Mouse (Mus musculus) ovary, adult 18-20 months (tissue): ENCODE data around the gene A830031A19Rik.

Experiments
- DNase-seq: peaks from one replicate; pipeline ENCODE4 v3.0.0; 2022; ENCODE audit warnings: low spot score, mixed read lengths

The A830031A19Rik gene

DNA sequence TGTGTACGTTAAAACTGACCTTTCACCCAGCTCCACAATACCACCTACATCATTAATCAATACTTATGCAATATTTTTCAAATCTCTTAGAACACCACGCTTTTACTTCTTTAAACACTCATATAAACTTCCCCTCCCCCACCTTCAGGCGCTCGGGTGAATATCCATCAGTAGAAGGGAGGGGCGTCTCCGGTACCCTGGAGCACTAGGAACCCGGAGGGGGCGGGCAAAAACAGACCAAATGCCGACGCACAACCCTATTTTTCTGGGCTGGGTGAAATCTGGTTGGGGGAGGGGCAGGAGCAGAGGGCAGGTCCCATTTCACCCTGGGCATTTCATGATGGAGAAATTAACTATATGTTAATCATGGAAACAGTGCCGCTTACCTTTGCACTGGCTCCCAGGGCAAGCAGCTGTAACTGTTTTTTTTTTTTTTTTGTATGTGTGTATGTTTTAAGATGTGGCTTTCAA lies at the start of gene A830031A19Rik:
TSS of gene A830031A19Rik (minus strand) at position 421 of the 471 bp plus-strand sequence.
- DNase-seq: no peak

DNA sequence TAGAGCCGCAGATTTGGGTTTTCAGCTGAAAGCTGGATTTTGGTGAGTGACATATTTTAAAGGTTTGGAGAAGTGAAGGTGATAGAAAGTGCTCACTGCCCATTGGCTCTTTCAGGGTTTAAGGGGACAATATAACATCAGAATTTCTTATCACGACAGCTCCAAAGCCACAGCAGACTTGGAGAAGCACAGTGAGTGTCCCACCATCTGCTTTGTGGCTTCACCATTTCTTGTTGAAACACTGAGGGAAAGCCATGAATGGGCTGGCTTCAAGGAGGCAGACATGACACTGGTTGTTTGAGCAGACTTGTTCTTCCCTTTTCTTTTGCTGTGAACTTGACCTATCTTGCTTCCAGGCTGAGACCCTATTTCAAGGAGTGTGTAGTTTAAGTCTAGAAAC lies 49.1 kb upstream of the A830031A19Rik start:
- no peak for DNase-seq

GRCm38 (mm10) chr11:24122899-24123298 lies 48.0 kb upstream of the A830031A19Rik start:
- no peak for DNase-seq

- no peak for DNase-seq
Observed at GRCm38 (mm10) chr11:24121136-24121535, 46.3 kb upstream of the A830031A19Rik start.

DNA sequence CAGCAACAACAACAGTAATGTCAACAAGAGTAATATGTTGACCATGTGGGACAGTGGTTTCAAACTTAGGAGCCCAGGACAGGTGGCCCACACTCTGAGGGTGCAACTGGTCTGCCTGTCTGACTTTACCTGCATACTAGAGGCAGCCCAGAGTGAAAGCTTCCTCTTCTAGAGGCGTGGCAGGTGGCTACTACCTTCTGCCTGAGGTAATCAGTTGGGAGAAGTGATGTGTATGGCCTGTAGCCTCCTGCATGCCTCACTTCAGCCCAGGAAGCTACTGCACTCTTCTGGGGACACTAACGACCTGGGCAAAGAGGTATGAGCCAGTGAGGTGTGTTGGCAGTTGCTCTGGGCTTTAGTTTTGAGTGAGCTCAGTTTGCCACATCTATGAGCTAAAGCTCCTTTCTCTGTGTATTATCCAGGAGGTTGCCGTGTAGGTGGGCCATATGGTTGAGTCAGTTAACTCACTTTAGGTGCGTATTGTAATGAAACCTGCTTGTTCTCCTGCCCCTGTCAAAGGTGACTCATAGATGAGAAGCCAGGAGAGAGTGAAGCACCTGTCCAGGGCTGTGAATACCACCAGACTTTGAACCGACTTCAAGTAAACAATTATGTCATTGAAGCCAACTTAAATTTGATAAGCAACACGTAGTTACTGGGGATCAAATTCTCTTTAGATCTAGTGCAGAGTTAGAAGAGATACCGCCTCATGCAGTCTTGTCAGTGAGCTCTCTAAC lies 41.9 kb upstream of the A830031A19Rik start:
- no peak for DNase-seq

GRCm38 (mm10) chr11:24116041-24116440 lies 41.2 kb upstream of the A830031A19Rik start:
- DNase-seq: no peak

DNA sequence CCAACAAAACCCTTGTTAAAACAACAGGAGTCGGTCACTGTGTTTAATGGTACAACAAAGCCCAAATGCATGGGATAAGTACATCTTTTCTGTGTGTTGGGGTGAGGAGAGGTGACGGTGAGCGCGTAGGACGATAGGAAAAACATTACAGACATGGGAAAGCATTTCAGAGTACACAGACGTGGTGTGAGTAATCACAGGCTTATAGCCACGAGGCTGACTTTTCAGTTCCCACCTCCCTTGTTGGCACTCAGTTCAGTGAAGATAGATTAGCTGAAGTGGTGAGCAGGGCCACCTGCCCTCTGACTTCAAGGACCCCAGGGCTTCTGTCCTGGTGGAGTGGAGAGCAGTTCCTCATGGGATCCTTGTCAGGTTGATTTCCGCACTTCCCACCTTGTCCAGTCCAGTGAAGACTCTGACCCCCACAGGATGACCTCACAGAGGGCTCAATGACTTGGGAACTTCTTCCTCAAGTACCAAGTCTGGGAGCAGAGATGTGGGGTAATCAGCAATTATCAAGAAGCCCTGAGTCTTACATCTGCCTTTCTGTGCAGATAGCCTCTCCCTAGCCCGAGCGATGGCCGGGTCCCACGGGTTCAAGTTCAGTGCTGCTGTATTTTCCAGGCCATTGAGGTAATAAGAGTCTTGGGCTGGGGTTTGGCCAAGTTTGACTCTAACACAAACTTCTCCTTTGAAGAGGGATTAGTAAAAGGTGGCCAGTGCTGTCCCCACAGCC lies 40.3 kb upstream of the A830031A19Rik start:
- DNase-seq: no peak

GRCm38 (mm10) chr11:24111720-24112119 lies 36.9 kb upstream of the A830031A19Rik start:
- DNase-seq: no peak

- DNase-seq: no peak
Observed at GRCm38 (mm10) chr11:24110113-24110512, 35.3 kb upstream of the A830031A19Rik start.

DNA sequence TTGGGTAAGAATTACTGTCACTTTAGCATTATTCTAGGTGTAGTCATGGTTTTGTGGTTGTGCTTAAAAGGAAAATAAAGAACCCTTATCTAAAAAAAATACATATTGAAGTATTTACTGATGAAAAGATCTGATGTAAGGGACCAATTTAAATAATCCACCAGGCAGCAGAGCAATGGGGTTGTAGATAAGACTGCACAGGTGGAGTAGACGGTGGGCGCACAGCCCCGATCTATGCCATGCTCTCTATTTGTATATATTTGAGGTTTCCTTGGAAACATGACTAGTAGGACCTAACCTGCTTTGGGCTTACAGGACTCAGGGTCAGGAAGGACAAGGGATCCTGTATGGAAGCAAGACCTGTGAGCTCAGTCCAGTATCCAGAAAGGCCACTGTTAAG lies 34.5 kb upstream of the A830031A19Rik start:
- DNase-seq: no peak

- DNase-seq: no peak
Observed at GRCm38 (mm10) chr11:24108974-24109373, 34.1 kb upstream of the A830031A19Rik start.

GRCm38 (mm10) chr11:24107414-24107813 lies 32.6 kb upstream of the A830031A19Rik start:
- DNase-seq: no peak

GRCm38 (mm10) chr11:24103128-24103742 lies 28.4 kb upstream of the A830031A19Rik start:
- no peak for DNase-seq

GRCm38 (mm10) chr11:24102372-24102771 lies 27.5 kb upstream of the A830031A19Rik start:
- DNase-seq: no peak

- DNase-seq: no peak
Observed at GRCm38 (mm10) chr11:24101625-24102024, 26.8 kb upstream of the A830031A19Rik start.

DNA sequence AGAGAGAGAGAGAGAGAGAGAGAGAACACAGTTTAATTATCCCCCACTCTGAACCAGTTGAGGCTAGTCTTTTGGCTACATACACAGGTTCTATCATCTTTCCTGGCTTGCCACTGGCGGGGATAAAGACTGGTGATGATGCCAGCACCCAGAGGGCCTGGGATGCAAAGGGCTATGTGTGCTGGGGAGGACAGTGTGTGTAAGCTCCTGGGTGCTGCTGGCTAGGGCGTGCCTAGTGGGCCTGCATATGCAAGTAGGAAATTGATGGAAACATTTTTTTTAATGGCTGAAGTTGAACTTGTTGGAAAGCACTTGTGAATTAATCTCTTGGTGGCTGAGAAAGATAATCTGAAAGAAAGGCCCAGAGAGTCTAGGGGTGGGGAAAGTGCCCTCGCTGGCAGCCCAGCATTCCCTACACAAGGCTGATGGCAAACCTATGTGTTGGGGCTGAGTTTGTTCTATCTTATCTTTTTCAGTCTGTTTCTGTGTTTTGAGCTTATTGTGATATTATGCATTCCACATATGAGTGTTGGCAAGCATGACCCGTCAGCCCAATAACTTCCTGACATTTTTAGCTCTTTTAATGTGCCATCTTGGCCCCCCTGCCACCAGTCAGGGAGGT lies 25.7 kb upstream of the A830031A19Rik start:
- DNase-seq: no peak

DNA sequence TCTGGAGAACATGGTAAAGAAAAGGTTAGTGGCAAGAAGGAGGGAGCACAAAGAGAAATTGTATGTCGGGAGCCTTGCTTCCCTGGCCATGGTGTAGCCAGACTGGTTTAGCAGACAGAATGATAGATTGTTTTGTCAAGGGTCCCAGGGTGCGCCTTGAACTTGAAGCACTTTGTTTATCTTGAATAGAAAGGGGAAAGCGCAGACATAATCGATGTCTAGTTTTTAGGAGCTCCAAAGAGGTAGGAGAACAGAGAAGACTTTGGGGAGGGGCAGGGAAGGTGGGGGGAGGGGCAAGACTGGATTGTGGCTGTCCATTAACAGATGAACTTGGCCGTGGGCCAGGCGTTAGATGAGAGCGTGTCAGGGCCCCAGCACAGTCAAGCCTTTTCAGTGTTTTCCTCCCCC lies 25.0 kb upstream of the A830031A19Rik start:
- no peak for DNase-seq

DNA sequence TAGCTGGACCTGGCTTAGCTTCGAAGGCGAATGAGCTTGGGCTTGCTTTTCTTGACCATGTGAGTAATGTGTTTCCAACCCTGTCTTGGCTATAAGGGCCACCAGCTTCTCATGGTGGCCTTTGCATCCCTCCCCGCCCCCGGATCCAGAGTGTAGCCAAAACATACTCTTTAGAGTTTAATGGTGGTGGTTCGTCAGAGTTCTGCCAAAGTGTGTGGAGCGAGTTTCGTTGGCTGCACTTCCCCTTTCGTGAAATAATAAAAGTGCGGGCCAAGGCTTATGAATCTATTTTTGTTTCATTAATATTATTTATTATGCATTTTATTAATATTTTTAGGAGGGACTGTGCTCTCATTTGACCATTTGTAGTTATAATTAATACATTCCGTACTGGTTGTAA lies 24.4 kb upstream of the A830031A19Rik start:
- no peak for DNase-seq

GRCm38 (mm10) chr11:24098662-24099061 lies 23.8 kb upstream of the A830031A19Rik start:
- DNase-seq: no peak

- no peak for DNase-seq
Observed at GRCm38 (mm10) chr11:24098069-24098468, 23.2 kb upstream of the A830031A19Rik start.

DNA sequence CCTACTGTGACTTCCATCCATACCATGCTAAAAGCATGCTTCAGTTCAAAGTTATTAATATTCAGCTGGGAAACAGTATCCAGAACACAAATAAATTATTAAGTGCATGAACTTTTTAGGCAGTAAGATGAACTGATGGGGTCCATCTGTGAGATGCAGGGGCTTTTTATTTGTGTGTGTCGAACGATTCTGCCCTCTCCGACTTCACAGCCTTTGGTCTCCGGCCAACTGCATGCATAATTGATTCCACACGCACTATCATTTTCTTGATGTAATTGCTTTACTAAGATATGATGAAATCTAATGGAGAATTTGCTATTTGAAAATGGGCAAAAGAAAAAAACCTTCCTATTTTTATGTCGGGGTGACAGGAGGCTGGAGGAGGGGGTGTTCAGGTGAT lies 22.2 kb upstream of the A830031A19Rik start:
- no peak for DNase-seq

- DNase-seq: no peak
Observed at GRCm38 (mm10) chr11:24096483-24096882, 21.6 kb upstream of the A830031A19Rik start.
